Mouse (Mus musculus) ES-E14 (cell line): ENCODE data around the gene Tprgl. TPM values are rescaled to one million over a fixed set of nuclear protein-coding genes. Genes with fewer than 3 reads are reported as not detected.

Experiments used
- DNase-seq: peaks from one replicate; pipeline ENCODE4 v3.0.0-alpha.2; 2013; ENCODE audit warnings: low read depth, low spot score
- H3K27ac ChIP-seq: 2 replicates; pipeline ENCODE4 v1.5.1; 2012; ENCODE audit warnings: low read depth, mild to moderate bottlenecking, low read length, moderate library complexity, mixed read lengths; ENCODE audit not compliant: poor library complexity, insufficient read depth, severe bottlenecking
- H3K36me3 ChIP-seq: 2 replicates; pipeline ENCODE4 v1.6.1; 2012; ENCODE audit warnings: mild to moderate bottlenecking, low read length, moderate library complexity, mixed read lengths; ENCODE audit not compliant: control insufficient read depth, poor library complexity, insufficient read depth, severe bottlenecking
- H3K4me1 ChIP-seq, 2 experiments: fragments of 150-350 bp in 1 of 2; sonication (generic) in 1 of 2; 2 replicates each; pipeline ENCODE4 v1.6.1; 2012; ENCODE audit warnings: low read length in 2 of 2, mild to moderate bottlenecking in 1 of 2, mixed read lengths in 1 of 2; ENCODE audit not compliant: control insufficient read depth in 2 of 2, insufficient read depth in 2 of 2, poor library complexity in 1 of 2
- H3K4me3 ChIP-seq, 2 experiments: fragments of 150-350 bp in 1 of 2; sonication (generic) in 1 of 2; 2 replicates each; pipeline ENCODE4 v1.5.1; 2012; ENCODE audit warnings: low read length in 2 of 2, low read depth in 1 of 2, mild to moderate bottlenecking in 1 of 2, mixed read lengths in 1 of 2; ENCODE audit not compliant: insufficient read depth in 1 of 2, poor library complexity in 1 of 2, severe bottlenecking in 1 of 2
- H3K9ac ChIP-seq: 2 replicates; pipeline ENCODE4 v1.6.1; 2012; ENCODE audit warnings: low read depth, mild to moderate bottlenecking, low read length, mixed read lengths; ENCODE audit not compliant: poor library complexity, insufficient read depth, severe bottlenecking
- H3K9me3 ChIP-seq: fragments of 150-350 bp; sonication (generic); 2 replicates; pipeline ENCODE4 v1.6.1; 2012; ENCODE audit warnings: low read depth, mild to moderate bottlenecking, low read length; ENCODE audit not compliant: control insufficient read depth, insufficient read depth
- CHD2 ChIP-seq: IDR thresholded peaks from 2 replicates; pipeline ENCODE4 v1.6.1; 2014; ENCODE audit warnings: mild to moderate bottlenecking, low read depth, low read length, inconsistent platforms
- HCFC1 ChIP-seq: IDR thresholded peaks from 2 replicates; pipeline ENCODE4 v1.6.1; 2012; ENCODE audit warnings: low read length, inconsistent platforms, borderline replicate concordance; ENCODE audit not compliant: insufficient read depth
- MAFK ChIP-seq: IDR thresholded peaks from 2 replicates; pipeline ENCODE4 v1.6.1; 2014; ENCODE audit warnings: mild to moderate bottlenecking, low read depth, low read length, inconsistent platforms; ENCODE audit not compliant: insufficient read depth
- ZC3H11A ChIP-seq: IDR thresholded peaks from 2 replicates; pipeline ENCODE4 v1.6.1; 2012; ENCODE audit warnings: low read depth, mild to moderate bottlenecking, inconsistent platforms, low read length, borderline replicate concordance
- ZNF384 ChIP-seq: IDR thresholded peaks from 2 replicates; pipeline ENCODE4 v1.6.1; 2012; ENCODE audit warnings: low read depth, low read length, inconsistent platforms
- in situ Hi-C, 2 experiments: fragments of 600-800 bp; cut with MboI; formaldehyde crosslinking; loops; one replicate each; pipeline ENCODE4 v1.15.1; 2025; ENCODE audit warnings: low sequenced_read_pairs in 2 of 2, inconsistent platforms in 1 of 2; ENCODE audit not compliant: unreplicated experiment in 2 of 2
- total RNA-seq: library from RNA; depleted of rRNA; stranded (reverse); fragments of 300-350 nt; gene quantifications from 2 replicates; pipeline ENCODE4 v1.2.3, GENCODE M21; 2012

The Tprgl gene
- total RNA-seq, 1 experiment = 68.1 TPM

DNA sequence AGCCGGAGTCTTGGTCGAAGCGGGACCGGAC is 20.5 kb downstream of the Tprgl start, which contains the start of gene Trp73:
TSS of gene Trp73 (minus strand) at position 27 of the 31 bp plus-strand sequence.
- Histone ChIP-seq H3K36me3 (no peaks in the 10 kb centered on the region), H3K9ac (peak within 1 kb of the TSS; percentile 40), H3K4me3 (peak within 1 kb of the TSS; percentile 42 to 57; a peak in 3 of 4 replicates), H3K4me1 (peaks cover 0 to 2% of the 10 kb centered on the region in 2 experiments; a peak in 1 of 4 replicates), H3K9me3 (no peaks in the 10 kb centered on the region), H3K27ac (no peak within 1 kb of the TSS)
- DNase-seq = no peak
- TF ChIP-seq HCFC1 (no peak), ZNF384 (no peak), ZC3H11A (no peak), MAFK (no peak), CHD2 (no peak)
- in situ Hi-C loops = no loop called here

DNA sequence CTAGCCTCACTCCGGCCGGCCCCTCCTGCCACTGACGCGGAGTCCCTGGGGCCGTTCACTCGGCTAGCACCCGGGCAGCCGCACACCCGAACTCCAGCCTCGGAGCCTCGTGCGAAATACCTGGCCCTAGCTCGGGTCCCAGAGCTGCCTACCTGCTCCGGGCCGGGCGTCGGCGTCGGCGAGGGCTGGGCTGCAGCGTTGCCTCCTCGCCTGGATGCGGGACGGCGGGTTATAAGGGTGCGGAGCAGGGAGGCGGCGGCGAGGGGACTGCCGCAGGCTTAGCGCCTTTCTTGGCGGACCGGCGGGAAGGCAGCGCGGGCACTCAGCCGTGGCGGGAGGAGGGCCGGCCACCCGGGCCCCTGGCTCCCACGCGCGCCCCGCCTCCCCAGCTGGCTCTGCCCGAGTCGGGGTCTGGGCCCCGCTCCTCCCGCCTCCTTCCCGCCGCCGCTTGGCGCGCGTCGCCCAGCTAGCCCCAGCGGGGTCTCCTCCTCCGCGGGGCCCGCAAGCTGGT is 20.7 kb downstream of the Tprgl start:
- Histone ChIP-seq H3K36me3 (no peaks in the 10 kb centered on the region), H3K9ac (peak overlapping the region; percentile 40), H3K4me1 (peaks cover 0 to 2% of the 10 kb centered on the region in 2 experiments; a peak in 1 of 4 replicates), H3K4me3 (peak overlapping the region; percentile 42 to 57; a peak in 3 of 4 replicates), H3K9me3 (no peaks in the 10 kb centered on the region), H3K27ac (no peak overlapping the region)
- no peak for DNase-seq
- in situ Hi-C loops = no loop called here
- no peak for TF ChIP-seq MAFK

DNA sequence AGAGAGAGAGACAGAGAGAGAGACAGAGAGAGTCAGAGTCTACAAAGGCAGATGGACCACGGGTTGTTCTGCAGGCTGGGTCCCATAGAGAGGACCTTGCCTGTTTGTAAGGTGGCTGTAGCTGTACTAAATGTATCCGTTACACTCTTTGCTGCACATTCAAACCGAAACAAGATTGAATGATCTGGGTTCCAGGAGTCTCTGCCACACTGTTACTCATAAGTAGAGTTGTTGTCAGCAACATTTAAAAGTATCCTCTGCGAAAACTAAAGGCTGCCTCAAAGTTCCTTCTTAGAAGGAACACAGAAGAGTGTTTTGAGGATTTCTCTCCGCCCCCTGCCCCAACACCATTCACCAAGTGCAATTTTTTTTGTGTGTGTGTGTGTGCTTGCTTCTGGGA is 23.3 kb downstream of the Tprgl start:
- no peaks in the 10 kb centered on the region for H3K36me3 ChIP-seq
- H3K4me3 ChIP-seq = no peak overlapping the region
- in situ Hi-C loops = no loop called here
- no peak overlapping the region for H3K27ac ChIP-seq
- H3K9ac ChIP-seq = no peak overlapping the region
- no peaks in the 10 kb centered on the region for H3K9me3 ChIP-seq
- peaks cover 0 to 2% of the 10 kb centered on the region in 2 experiments; a peak in 1 of 4 replicates for H3K4me1 ChIP-seq
- TF ChIP-seq HCFC1 (no peak), MAFK (no peak), ZC3H11A (no peak), CHD2 (no peak), ZNF384 (no peak)
- no peak for DNase-seq

DNA sequence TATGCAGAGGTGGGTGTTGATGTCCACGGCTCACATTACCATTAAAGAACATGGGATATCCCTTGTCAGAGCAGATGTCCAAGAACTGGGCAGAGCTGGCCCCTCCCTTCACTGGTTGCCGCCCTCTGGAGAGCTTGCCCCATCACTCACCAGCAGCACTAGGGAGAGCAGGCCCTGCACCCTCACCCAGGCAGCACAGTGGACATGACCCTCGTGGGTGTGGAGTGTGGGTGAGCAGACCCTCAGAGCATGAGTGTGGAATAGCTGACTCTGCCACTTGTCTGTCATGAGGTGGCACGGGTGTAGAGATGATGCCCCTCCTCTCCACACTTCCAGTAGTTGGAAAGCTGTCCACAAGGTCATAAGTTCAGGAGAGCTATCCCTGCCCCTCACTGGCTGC is 25.7 kb downstream of the Tprgl start:
- no peaks in the 10 kb centered on the region for H3K36me3 ChIP-seq
- H3K4me3 ChIP-seq = no peak overlapping the region
- H3K4me1 ChIP-seq = no peaks in the 10 kb centered on the region
- no peaks in the 10 kb centered on the region for H3K9me3 ChIP-seq
- no peak overlapping the region for H3K9ac ChIP-seq
- in situ Hi-C loops = no loop called here
- no peak for TF ChIP-seq HCFC1
- TF ChIP-seq ZNF384 = no peak
- no peak for TF ChIP-seq ZC3H11A
- TF ChIP-seq MAFK = no peak
- no peak for TF ChIP-seq CHD2
- H3K27ac ChIP-seq = no peak overlapping the region
- no peak for DNase-seq

DNA sequence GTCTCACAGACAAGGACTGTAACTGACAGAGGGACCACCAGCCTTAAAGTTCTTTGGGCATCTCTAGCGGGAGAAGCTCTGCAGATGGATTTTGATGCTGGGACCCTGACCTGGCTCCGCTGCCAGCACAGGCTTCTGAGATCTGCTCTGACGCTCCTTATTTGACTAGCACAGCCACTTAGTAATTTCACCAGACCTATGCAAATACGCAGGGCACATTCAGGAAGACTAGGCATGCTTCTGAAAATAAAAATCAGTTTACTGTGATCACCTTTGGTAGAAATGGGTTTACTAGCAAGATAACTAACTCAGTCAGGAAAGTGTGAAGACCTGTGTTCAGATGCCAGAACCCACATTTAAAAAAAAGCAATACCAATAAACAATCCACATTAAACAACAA is 28.6 kb downstream of the Tprgl start:
- no peaks in the 10 kb centered on the region for H3K36me3 ChIP-seq
- in situ Hi-C loops = no loop called here
- H3K4me3 ChIP-seq = no peak overlapping the region
- no peak for DNase-seq
- no peak overlapping the region for H3K9ac ChIP-seq
- H3K4me1 ChIP-seq = no peaks in the 10 kb centered on the region
- no peak for TF ChIP-seq ZNF384
- TF ChIP-seq ZC3H11A = no peak
- TF ChIP-seq MAFK = no peak
- TF ChIP-seq HCFC1 = no peak
- TF ChIP-seq CHD2 = no peak
- no peaks in the 10 kb centered on the region for H3K9me3 ChIP-seq
- H3K27ac ChIP-seq = no peak overlapping the region
